Mouse (Mus musculus) ES-E14 (cell line): ENCODE results near the gene Orc2.

Source experiments
- CHD2 ChIP-seq: IDR thresholded peaks from 2 replicates; pipeline ENCODE4 v1.6.1; 2014; ENCODE audit warnings: mild to moderate bottlenecking, low read depth, low read length, inconsistent platforms
- HCFC1 ChIP-seq: IDR thresholded peaks from 2 replicates; pipeline ENCODE4 v1.6.1; 2012; ENCODE audit warnings: low read length, inconsistent platforms, borderline replicate concordance; ENCODE audit not compliant: insufficient read depth
- MAFK ChIP-seq: IDR thresholded peaks from 2 replicates; pipeline ENCODE4 v1.6.1; 2014; ENCODE audit warnings: mild to moderate bottlenecking, low read depth, low read length, inconsistent platforms; ENCODE audit not compliant: insufficient read depth
- ZC3H11A ChIP-seq: IDR thresholded peaks from 2 replicates; pipeline ENCODE4 v1.6.1; 2012; ENCODE audit warnings: low read depth, mild to moderate bottlenecking, inconsistent platforms, low read length, borderline replicate concordance
- ZNF384 ChIP-seq: IDR thresholded peaks from 2 replicates; pipeline ENCODE4 v1.6.1; 2012; ENCODE audit warnings: low read depth, low read length, inconsistent platforms

- no peak for TF ChIP-seq MAFK
- no peak for TF ChIP-seq HCFC1
- TF ChIP-seq ZC3H11A: no peak
- TF ChIP-seq ZNF384: no peak
- TF ChIP-seq CHD2: no peak
Observed at GRCm38 (mm10) chr1:58463935-58464334, 41.0 kb downstream of the Orc2 start.
